Mouse (Mus musculus) CD4-positive helper T cell, adult 2 months (primary cell): ENCODE measurements around the gene Rpl7a.

Source experiments
- DNase-seq: peaks from one replicate; pipeline ENCODE4 v3.0.0-alpha.2; 2012; ENCODE audit warnings: low read depth, missing footprints, low spot score

Rpl7a gene

GRCm38 (mm10) chr2:26914148-26914941 is 3.8 kb downstream of the Rpl7a start:
- DNase-seq, result no peak

- DNase-seq, result peak; percentile 90
Measured at GRCm38 (mm10) chr2:26915927-26916728, 5.6 kb downstream of the Rpl7a start, which contains the start of the genes Surf2 and Surf1. Surf2 (plus strand) TSS chr2:26916367. Surf1 (minus strand) TSS chr2:26916530.

GRCm38 (mm10) chr2:26916738-26917137 is 6.2 kb downstream of the Rpl7a start:
- no peak for DNase-seq

GRCm38 (mm10) chr2:26919684-26920083 is 9.1 kb downstream of the Rpl7a start:
- no peak for DNase-seq

GRCm38 (mm10) chr2:26920190-26920855 is 9.8 kb downstream of the Rpl7a start:
- no peak for DNase-seq

GRCm38 (mm10) chr2:26921784-26922183 is 11.2 kb downstream of the Rpl7a start:
- no peak for DNase-seq

- no peak for DNase-seq
Measured at GRCm38 (mm10) chr2:26927745-26928476, 17.3 kb downstream of the Rpl7a start.

- peak; percentile 78 for DNase-seq
Measured at GRCm38 (mm10) chr2:26930390-26930789, 19.8 kb downstream of the Rpl7a start.

GRCm38 (mm10) chr2:26932473-26933303 is 22.1 kb downstream of the Rpl7a start:
- DNase-seq, result peak; percentile 48

- peak; percentile 96 for DNase-seq
Measured at GRCm38 (mm10) chr2:26933304-26934055, 22.9 kb downstream of the Rpl7a start, which contains the start of the genes Surf4 and Stkld1. Surf4 (minus strand) TSS chr2:26933928. Stkld1 (plus strand) TSS chr2:26934047.

- peak; percentile 62 for DNase-seq
Measured at GRCm38 (mm10) chr2:26935286-26935685, 24.7 kb downstream of the Rpl7a start.

GRCm38 (mm10) chr2:26936425-26936824 is 25.9 kb downstream of the Rpl7a start:
- peak; percentile 57 for DNase-seq

- no peak for DNase-seq
Measured at GRCm38 (mm10) chr2:26941539-26941938, 31.0 kb downstream of the Rpl7a start.

- no peak for DNase-seq
Measured at GRCm38 (mm10) chr2:26943253-26943652, 32.7 kb downstream of the Rpl7a start.

- no peak for DNase-seq
Measured at GRCm38 (mm10) chr2:26950411-26950810, 39.8 kb downstream of the Rpl7a start.

GRCm38 (mm10) chr2:26951346-26951905 is 40.9 kb downstream of the Rpl7a start:
- no peak for DNase-seq

- DNase-seq, result no peak
Measured at GRCm38 (mm10) chr2:26952193-26952592, 41.6 kb downstream of the Rpl7a start.

GRCm38 (mm10) chr2:26952866-26953265 is 42.3 kb downstream of the Rpl7a start:
- no peak for DNase-seq

GRCm38 (mm10) chr2:26954735-26955395 is 44.3 kb downstream of the Rpl7a start:
- DNase-seq, result no peak
